Mouse (Mus musculus) MN1 (cell line): ENCODE results near the gene Nup54.
A peak's percentile ranks its signal among the peaks of the same experiment; 100 is the strongest.

ENCODE experiments used
- DNase-seq: peaks from one replicate; pipeline ENCODE4 v3.0.0-alpha.2; 2016; ENCODE audit warnings: low spot score

The Nup54 gene

GRCm38 (mm10) chr5:92376795-92377405, 58.1 kb downstream of the Nup54 start:
- no peak for DNase-seq

DNA sequence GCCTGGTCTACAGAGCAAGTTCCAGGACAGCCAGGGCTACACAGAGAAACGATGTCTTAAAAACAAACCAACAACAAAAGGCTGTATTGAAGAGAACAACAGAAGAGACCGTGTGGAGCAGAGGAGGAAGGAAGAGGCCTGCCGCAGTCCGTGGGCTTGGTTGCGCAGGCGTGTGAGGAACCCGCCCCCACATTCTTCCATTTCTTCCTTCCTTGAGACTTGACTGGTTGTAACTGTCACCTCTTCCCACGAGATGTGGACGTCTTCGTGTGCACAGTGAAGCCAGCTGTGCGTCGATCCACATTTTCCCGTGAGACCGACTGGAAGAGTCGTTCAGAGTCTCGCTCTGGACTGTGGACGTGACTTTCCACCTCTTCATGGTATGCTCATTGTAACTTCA, 59.7 kb downstream of the Nup54 start:
- no peak for DNase-seq

GRCm38 (mm10) chr5:92374721-92375142, 60.3 kb downstream of the Nup54 start:
- peak; percentile 30 for DNase-seq

DNA sequence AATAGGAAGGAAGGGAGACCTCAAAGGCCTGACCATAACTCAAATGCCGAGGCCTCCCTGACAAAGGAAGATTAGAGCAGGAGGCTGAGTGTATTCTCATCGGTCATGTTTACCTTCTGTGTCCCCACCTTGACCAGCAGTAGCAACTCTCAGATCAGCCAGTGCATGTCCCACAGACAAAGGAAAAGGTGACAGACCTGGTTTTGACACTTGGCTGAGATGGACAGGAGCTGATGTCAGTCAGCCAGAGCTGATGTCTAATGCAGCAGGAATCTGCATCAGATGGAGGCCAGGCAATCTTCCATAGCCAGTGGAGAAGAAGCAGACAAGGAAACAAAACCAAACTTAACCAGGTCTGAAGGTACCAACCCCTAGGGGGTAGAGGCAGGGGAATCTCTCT, 62.4 kb downstream of the Nup54 start:
- DNase-seq: no peak

DNA sequence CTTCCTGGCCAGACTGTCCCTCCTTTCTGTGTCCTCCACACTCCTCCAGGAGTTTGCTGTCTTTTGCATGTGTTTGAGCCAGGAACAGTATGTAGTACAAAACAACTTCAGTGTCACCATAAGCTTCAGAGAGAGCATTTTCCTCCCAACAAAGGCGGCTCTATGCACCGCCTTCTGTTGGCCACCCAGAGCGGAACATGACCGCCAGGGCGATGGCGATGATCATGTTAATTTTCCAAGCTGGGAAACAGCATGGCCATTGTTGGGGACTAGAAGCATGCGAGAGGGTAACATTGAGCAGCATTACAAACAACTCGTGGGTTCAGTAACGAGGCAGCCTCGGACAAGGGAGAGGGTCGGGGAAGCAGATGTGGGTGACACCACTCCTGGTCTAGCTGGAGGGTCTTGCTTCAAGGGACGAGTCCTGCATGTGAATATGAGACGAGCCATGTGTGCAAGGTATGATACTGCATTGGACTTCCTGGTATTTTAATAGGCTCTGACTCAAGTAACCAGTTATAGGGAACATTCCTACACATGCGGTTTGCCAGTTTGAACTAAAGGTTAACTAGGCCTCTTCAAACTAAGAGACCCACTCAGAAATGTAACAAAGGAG, 63.5 kb downstream of the Nup54 start:
- DNase-seq: no peak

DNA sequence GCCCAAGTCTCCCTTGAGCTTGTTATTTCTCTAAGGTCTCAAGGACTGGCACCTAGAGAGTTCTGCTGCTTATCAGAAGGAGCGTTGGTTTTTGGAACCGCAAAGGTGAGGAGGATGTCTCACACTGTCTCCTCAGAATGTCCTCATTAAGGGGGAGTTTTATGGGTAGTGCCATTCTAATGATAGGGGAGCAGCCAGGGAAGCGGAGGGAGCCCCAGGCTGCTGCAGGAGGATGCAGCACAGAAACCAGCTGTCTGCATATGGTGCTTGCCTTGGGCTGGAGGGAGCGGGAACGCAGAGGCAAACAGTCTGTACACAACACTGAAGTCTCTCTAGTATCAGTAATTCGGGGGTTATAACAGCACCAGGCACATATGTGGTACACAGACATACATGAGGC, 64.1 kb downstream of the Nup54 start:
- DNase-seq: no peak

- no peak for DNase-seq
Observed at GRCm38 (mm10) chr5:92370392-92370791, 64.6 kb downstream of the Nup54 start.

- DNase-seq: peak; percentile 83
Observed at GRCm38 (mm10) chr5:92369151-92369994, 65.6 kb downstream of the Nup54 start.

DNA sequence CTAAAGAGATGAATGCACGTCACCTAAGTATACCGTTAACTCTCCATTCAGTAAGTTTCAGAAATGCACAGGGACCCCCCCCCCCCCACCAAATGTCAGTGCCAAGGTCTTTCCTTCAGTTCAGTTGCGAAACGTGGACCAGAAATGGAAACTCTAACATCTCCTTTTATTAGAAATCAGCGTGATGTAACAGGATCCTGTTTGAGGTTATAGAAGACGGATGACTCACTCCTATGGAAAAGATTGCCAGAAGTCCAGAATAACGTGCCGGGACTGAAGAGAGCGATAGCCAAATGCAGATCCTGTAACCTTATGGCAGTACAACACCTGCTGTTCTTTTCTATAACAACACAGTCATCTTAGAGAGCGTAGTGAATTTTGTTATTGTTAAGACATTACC, 66.6 kb downstream of the Nup54 start:
- peak; percentile 64 for DNase-seq

DNA sequence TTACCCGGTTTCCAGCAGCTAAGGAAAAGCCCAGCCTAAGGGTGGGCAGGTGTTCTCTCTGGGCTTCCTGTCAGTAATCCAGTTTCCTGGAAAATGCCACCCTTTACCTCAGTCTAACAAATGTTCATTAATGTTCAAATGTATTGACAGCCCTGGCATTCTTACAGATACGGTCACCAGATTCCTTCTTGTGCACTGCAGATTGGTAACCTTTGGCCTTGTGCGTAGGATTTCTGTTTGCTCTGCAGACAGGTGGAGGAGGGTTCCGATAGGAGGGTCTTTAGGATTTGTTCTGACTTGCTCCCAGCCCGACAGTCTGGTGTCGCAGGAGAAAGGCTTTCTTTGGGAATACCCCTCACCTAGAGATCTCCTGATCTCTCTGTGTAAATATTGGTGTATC, 68.5 kb downstream of the Nup54 start:
- DNase-seq: no peak
